Mouse (Mus musculus) E14TG2a.4 (cell line): ENCODE measurements around the gene C1qc.

Experiments used
- CTCF ChIP-seq: conservative IDR thresholded peaks from 2 replicates; pipeline ENCODE4 v1.5.1; 2014; ENCODE audit warnings: low read length
- NANOG ChIP-seq: IDR thresholded peaks from 2 replicates; pipeline ENCODE4 v1.6.1; 2014; ENCODE audit warnings: borderline replicate concordance, low read length, mixed read lengths
- POU5F1 ChIP-seq: IDR thresholded peaks from 2 replicates; pipeline ENCODE4 v1.6.1; 2014; ENCODE audit warnings: low read length, borderline replicate concordance

GRCm38 (mm10) chr4:136934746-136935613 is 42.1 kb upstream of the C1qc start:
- no peak for TF ChIP-seq CTCF
- TF ChIP-seq POU5F1: no peak
- TF ChIP-seq NANOG: no peak
